Mouse (Mus musculus): ENCODE measurements around the gene Rplp0. TPM values are rescaled to one million over a fixed set of nuclear protein-coding genes. Genes with fewer than 3 reads are reported as not detected.

Rplp0 gene
- polyA plus RNA-seq, 1 experiment = 3,361 TPM

- Histone ChIP-seq H3K79me2 (ENCODE audit: control insufficient read depth, insufficient read depth) (peaks cover 32% of the 10 kb centered on the region), H3K4me3 (no peak overlapping the region), H3K36me3 (ENCODE audit: control insufficient read depth, insufficient read depth) (peaks cover 9% of the 10 kb centered on the region), H3ac (ENCODE audit: control insufficient read depth, insufficient read length) (no peak overlapping the region), H3K27me3 (ENCODE audit: control insufficient read depth, insufficient read depth, insufficient read length) (no peaks in the 10 kb centered on the region), H3K4me2 (ENCODE audit: low read depth) (peak overlapping the region; percentile 37)
- TF ChIP-seq SRF (IDR thresholded peaks at IDR 0.05; ENCODE audit: control insufficient read depth, insufficient read length, low read depth) (no peak), E2F4 (IDR thresholded peaks at IDR 0.05; ENCODE audit: insufficient read depth) (no peak), MYOG (IDR thresholded peaks at IDR 0.05; ENCODE audit: control insufficient read depth in 1 of 3, insufficient read depth in 1 of 3, insufficient read length in 2 of 3, low read depth in 2 of 3) (peak in 1 of 3 experiments; percentile 24), MYOD1 (IDR thresholded peaks at IDR 0.05; ENCODE audit: control insufficient read depth in 1 of 3, insufficient read length in 2 of 3, low read depth in 2 of 3) (no peak), MAX (IDR thresholded peaks at IDR 0.05; ENCODE audit: low read depth) (no peak), REST (IDR thresholded peaks at IDR 0.05; ENCODE audit: insufficient read depth, insufficient read length) (no peak)
These were observed 15.6 kb upstream of the Rplp0 start for GRCm38 (mm10) chr5:115543509-115544253.

- no peak overlapping the region for H3K4me3 ChIP-seq
- no peak overlapping the region for H3K4me2 ChIP-seq (ENCODE audit: low read depth)
- H3K27me3 ChIP-seq (ENCODE audit: control insufficient read depth, insufficient read depth, insufficient read length) = no peaks in the 10 kb centered on the region
- H3K79me2 ChIP-seq (ENCODE audit: control insufficient read depth, insufficient read depth) = peaks cover 31% of the 10 kb centered on the region
- no peak overlapping the region for H3ac ChIP-seq (ENCODE audit: control insufficient read depth, insufficient read length)
- H3K36me3 ChIP-seq (ENCODE audit: control insufficient read depth, insufficient read depth) = peaks cover 9% of the 10 kb centered on the region
- TF ChIP-seq MYOG (IDR thresholded peaks at IDR 0.05; ENCODE audit: control insufficient read depth in 1 of 3, insufficient read depth in 1 of 3, insufficient read length in 2 of 3, low read depth in 2 of 3) (no peak), TCF3 (IDR thresholded peaks at IDR 0.05; ENCODE audit: insufficient read length, low read depth) (no peak), MAX (IDR thresholded peaks at IDR 0.05; ENCODE audit: low read depth) (no peak), TCF12 (IDR thresholded peaks at IDR 0.05; ENCODE audit: insufficient read depth, poor library complexity, severe bottlenecking) (no peak), REST (IDR thresholded peaks at IDR 0.05; ENCODE audit: insufficient read depth, insufficient read length) (no peak), USF1 (IDR thresholded peaks at IDR 0.05; ENCODE audit: low read depth) (no peak), CEBPB (IDR thresholded peaks at IDR 0.05; ENCODE audit: insufficient read depth, poor library complexity, severe bottlenecking) (no peak), POLR2A (IDR thresholded peaks at IDR 0.05; ENCODE audit: insufficient read length, low read depth) (no peak), POLR2AphosphoS2 (IDR thresholded peaks at IDR 0.05; ENCODE audit: insufficient read length, low read depth) (no peak), SRF (IDR thresholded peaks at IDR 0.05; ENCODE audit: control insufficient read depth, insufficient read length, low read depth) (no peak), E2F4 (IDR thresholded peaks at IDR 0.05; ENCODE audit: insufficient read depth) (no peak), MYOD1 (IDR thresholded peaks at IDR 0.05; ENCODE audit: control insufficient read depth in 1 of 3, insufficient read length in 2 of 3, low read depth in 2 of 3) (no peak)
These were observed 14.5 kb upstream of the Rplp0 start for GRCm38 (mm10) chr5:115544655-115545185.

- no peak overlapping the region for H3ac ChIP-seq (ENCODE audit: control insufficient read depth, insufficient read length)
- H3K36me3 ChIP-seq (ENCODE audit: control insufficient read depth, insufficient read depth) = peaks cover 9% of the 10 kb centered on the region
- TF ChIP-seq REST (IDR thresholded peaks at IDR 0.05; ENCODE audit: insufficient read depth, insufficient read length) = no peak
- TF ChIP-seq POLR2AphosphoS2 (IDR thresholded peaks at IDR 0.05; ENCODE audit: insufficient read length, low read depth) = peak; percentile 21
- H3K4me2 ChIP-seq (ENCODE audit: low read depth) = no peak overlapping the region
- H3K79me2 ChIP-seq (ENCODE audit: control insufficient read depth, insufficient read depth) = peaks cover 22% of the 10 kb centered on the region
- no peak overlapping the region for H3K4me3 ChIP-seq
- H3K27me3 ChIP-seq (ENCODE audit: control insufficient read depth, insufficient read depth, insufficient read length) = no peaks in the 10 kb centered on the region
These were observed 13.6 kb upstream of the Rplp0 start for GRCm38 (mm10) chr5:115545636-115546035.

- Histone ChIP-seq H3ac (ENCODE audit: control insufficient read depth, insufficient read length) (no peak overlapping the region), H3K4me3 (no peak overlapping the region), H3K4me2 (ENCODE audit: low read depth) (no peak overlapping the region), H3K79me2 (ENCODE audit: control insufficient read depth, insufficient read depth) (peaks cover 13% of the 10 kb centered on the region), H3K27me3 (ENCODE audit: control insufficient read depth, insufficient read depth, insufficient read length) (no peaks in the 10 kb centered on the region), H3K36me3 (ENCODE audit: control insufficient read depth, insufficient read depth) (peaks cover 9% of the 10 kb centered on the region)
- TF ChIP-seq REST (IDR thresholded peaks at IDR 0.05; ENCODE audit: insufficient read depth, insufficient read length) (no peak), TCF3 (IDR thresholded peaks at IDR 0.05; ENCODE audit: insufficient read length, low read depth) (no peak)
These were observed 12.7 kb upstream of the Rplp0 start for GRCm38 (mm10) chr5:115546536-115546935.

GRCm38 (mm10) chr5:115547014-115547413 is 12.3 kb upstream of the Rplp0 start:
- no peak overlapping the region for H3K4me2 ChIP-seq (ENCODE audit: low read depth)
- no peaks in the 10 kb centered on the region for H3K27me3 ChIP-seq (ENCODE audit: control insufficient read depth, insufficient read depth, insufficient read length)
- H3ac ChIP-seq (ENCODE audit: control insufficient read depth, insufficient read length) = no peak overlapping the region
- TF ChIP-seq POLR2AphosphoS2 (IDR thresholded peaks at IDR 0.05; ENCODE audit: insufficient read length, low read depth) (no peak), REST (IDR thresholded peaks at IDR 0.05; ENCODE audit: insufficient read depth, insufficient read length) (no peak), CEBPB (IDR thresholded peaks at IDR 0.05; ENCODE audit: insufficient read depth, poor library complexity, severe bottlenecking) (no peak)
- peaks cover 9% of the 10 kb centered on the region for H3K79me2 ChIP-seq (ENCODE audit: control insufficient read depth, insufficient read depth)
- no peak overlapping the region for H3K4me3 ChIP-seq
- peaks cover 9% of the 10 kb centered on the region for H3K36me3 ChIP-seq (ENCODE audit: control insufficient read depth, insufficient read depth)
